Mouse (Mus musculus): ENCODE results near the gene Nop56. TPM values are rescaled to one million over a fixed set of nuclear protein-coding genes. Genes with fewer than 3 reads are reported as not detected.

Nop56 gene
- 557 and 630 TPM in 2 replicates for total RNA-seq (2017)

DNA sequence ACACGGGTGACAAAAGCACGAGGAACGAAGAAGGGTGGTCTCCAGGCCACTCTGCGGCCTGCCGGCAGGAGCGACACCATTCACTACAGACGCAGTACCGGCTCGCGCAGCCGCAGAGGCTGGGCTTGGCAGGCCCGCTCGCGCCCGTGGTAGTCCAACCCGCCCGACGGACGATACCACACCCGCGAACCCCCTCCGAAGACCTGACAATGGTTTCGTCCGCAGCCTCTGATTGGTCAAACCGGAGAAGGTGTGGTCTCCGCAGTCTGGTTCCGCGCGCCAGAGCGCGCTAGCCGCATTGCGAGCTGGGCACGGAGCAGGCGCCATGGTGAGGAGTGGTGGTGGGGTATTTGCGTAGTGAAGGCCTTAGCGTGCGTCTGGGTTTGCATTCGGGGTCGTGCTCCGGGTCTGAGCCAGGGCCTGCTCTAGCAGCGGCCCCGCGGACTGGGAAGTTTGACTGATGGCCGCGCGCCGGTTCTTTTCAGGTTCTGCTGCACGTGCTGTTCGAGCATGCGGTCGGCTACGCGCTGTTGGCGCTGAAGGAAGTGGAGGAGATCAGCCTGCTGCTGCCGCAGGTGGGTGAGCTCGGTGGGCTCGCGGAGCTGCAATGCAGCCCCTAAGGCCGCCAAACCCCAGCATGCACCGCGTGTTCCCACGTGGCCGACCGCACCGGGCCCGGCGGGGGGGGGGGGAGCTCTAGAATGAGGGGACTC lies at the start of gene Nop56:
TSS of gene Nop56 (plus strand) at position 282 of the 713 bp plus-strand sequence.
- ATAC-seq (replicated peaks; ENCODE audit: low read depth, poor library complexity, severe bottlenecking) = peak; percentile 94

DNA sequence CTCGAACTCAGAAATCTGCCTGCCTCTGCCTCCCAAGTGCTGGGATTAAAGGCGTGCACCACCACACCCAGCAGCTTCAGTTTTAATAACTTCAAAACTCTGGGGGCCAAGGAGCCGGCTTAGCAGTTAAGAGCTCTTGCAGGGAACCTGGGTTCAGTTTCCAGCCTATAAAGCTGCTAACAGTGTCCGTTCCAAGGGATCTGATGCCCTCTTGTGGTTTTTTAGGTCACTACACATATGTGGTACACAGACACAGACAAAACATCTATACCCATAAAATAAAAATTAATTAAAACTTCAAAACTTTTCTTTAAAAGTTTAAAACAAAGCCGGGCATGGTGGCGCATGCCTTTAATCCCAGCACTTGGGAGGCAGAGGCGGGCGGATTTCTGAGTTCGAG lies 27.3 kb upstream of the Nop56 start:
- peak; percentile 80 for ATAC-seq (replicated peaks; ENCODE audit: low read depth, poor library complexity, severe bottlenecking)

DNA sequence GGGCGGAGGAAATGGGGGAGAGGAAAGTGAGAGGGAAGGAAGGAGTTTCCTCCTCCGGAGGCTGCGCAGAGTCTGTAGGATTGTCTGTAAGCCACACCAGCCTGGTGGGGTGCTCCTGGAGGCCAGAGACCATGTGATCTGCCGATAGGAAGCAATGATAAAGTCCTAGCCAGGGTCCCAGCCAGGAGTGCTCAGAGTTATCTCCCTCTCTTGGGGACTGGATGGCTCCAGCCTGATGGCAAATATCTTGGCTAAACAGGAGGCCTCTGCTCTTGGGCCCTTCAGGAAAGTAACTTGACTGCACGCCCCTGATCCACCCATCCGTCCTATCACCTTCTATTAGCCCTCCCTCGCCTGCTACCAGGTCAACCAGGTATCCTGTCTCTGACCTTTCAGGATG lies 26.0 kb upstream of the Nop56 start:
- ATAC-seq (replicated peaks; ENCODE audit: low read depth, poor library complexity, severe bottlenecking) = no peak

DNA sequence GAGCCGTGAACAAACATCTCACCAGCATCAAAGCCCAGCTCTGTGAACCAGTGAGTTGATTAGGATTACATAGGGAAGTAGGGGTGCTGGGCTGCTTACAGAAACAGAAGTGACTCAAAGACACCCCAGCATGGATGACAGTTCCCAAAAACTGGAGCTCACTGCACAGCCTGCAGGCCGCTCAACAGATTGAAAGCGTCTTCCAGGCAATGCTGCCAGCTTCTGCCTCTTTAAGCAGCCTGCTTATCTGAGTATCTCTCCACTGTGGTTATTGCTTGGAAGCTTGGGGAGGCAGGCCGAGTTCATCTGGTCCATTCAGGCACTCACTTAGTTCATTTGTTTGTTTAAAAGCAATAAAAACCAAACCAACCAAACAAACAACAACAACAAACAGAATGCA lies 17.5 kb upstream of the Nop56 start:
- ATAC-seq (replicated peaks; ENCODE audit: low read depth, poor library complexity, severe bottlenecking) = peak; percentile 62

DNA sequence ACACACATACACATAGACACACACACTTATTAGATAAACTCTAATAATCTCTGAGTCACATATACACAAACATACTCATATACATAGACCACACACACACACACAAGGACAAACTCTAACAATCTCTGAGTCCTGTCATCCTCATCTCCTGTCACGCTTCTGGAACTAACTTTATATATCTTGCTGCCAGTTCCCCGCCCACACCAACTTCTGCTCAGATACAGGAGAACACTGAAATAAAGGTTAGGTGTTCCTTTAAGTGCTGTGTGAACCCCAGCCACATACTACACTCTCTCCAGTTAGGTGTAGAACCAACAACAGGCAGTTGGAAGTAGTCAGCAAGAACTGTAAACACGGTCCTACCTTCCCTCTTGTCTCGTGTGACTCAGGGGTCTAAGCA lies 13.4 kb upstream of the Nop56 start:
- ATAC-seq (replicated peaks; ENCODE audit: low read depth, poor library complexity, severe bottlenecking) = no peak

DNA sequence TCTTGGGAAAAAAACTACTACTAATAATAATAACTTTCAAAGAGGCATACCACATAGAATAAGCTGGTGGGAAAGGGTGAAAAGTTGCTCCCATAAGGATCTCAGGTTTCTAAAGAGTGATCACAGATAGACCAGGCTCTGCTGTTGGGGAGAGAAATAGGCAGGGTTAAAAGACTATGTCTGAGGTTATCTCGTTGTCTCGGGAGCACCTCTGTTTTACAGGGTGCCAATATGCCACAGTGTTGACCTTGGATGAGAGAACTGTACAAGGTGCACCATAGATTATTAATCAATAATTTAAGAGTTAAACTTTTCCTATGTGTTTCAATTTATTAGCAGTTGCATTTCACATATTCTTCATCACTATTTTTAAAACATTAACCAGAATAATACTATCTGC lies 12.3 kb upstream of the Nop56 start:
- ATAC-seq (replicated peaks; ENCODE audit: low read depth, poor library complexity, severe bottlenecking) = no peak

DNA sequence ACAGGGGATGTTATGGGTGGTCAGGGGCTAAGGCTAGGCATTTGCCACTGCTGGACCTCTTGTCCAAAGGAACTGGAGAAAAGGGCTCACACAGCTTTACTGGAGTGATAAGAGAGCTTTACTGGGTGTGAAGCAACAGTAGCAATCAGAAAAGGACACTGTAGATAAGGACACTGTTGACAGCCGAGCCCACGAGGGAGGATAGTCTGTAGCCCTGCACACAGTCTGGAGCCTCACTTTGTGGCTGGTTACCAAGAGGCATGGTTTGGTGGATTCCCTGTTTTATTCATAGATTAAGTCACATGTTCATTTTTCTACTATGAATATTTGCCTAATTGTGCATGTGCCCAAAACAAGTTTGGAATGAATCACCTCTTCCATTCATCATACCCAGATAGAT lies 11.8 kb upstream of the Nop56 start:
- peak; percentile 76 for ATAC-seq (replicated peaks; ENCODE audit: low read depth, poor library complexity, severe bottlenecking)

DNA sequence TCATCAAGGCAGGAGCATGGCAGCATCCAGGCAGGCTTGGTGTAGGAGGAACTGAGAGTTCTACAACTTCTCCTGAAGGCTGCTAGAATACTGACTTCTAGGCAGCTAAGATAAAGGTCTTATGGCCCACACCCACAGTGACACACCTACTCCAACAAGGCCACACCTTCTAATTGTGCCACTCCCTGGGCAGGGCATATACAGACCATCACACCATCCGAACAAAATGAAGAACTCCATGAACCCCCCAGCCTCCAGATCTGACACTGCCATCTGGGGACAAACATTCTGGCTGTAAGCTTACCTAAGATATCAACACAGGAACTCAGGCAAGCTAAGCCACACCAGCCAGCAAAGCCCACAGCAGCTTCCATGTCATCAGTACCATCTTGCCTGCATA lies 8.7 kb upstream of the Nop56 start:
- ATAC-seq (replicated peaks; ENCODE audit: low read depth, poor library complexity, severe bottlenecking) = peak; percentile 38; the same call in 1 of the 2 replicates

DNA sequence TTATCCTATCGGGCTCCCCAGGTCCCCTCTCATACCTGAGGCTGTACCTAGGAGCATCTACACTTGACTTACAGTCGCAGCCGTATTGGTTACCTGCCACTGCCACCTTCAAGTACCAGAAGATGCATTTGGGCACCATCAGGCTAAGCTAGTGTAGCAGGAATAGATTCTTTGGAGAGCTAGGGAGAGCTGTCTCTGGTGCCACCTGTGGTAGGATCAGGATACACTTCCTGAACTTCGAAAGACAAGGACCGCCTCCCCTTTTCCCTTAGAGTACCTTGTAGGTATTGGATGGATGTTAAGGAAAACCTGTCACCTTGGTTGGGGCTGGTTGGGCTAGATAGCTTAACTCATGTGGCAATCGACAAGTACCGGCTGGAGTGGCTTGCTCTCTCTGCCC lies 6.2 kb upstream of the Nop56 start:
- no peak for ATAC-seq (replicated peaks; ENCODE audit: low read depth, poor library complexity, severe bottlenecking)

DNA sequence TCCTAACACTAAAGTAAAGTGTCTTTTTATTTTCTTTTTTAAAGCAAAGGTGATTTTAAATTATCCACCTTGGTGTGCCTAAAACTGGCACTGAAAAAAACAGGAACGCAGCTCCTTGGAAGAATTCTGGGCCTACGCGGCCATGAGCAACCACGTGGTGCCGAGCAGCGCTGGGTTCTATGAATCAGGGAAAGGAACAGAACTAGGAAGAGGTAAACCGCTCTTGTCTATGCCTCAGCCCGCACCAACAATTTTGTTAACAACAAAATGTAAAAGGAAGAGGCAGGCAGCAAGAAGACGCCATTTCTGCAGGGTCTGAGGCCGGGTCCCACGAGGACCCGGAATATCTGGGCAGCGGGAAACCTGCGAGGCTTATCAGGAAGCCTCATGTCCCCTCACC lies 498 bp upstream of the Nop56 start:
- ATAC-seq (replicated peaks; ENCODE audit: low read depth, poor library complexity, severe bottlenecking) = no peak

DNA sequence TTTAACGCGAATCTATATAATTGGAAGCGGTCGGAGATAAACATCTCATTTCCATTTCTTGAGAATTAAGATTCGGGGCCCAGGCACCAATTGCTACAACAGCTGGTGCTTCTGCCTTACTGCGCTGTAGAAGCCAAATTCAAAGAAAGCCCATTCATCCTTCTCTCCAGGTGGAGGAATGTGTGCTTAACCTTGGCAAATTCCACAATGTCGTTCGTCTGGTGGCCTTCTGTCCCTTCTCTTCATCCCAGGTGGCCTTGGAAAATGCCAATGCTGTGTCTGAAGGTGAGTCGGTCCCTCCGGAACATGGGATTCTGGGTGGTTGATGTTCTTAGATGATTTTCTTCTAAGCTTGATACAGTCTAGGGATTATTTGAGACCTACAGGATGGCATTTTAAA lies 632 bp downstream of the Nop56 start:
- ATAC-seq (replicated peaks; ENCODE audit: low read depth, poor library complexity, severe bottlenecking) = no peak

DNA sequence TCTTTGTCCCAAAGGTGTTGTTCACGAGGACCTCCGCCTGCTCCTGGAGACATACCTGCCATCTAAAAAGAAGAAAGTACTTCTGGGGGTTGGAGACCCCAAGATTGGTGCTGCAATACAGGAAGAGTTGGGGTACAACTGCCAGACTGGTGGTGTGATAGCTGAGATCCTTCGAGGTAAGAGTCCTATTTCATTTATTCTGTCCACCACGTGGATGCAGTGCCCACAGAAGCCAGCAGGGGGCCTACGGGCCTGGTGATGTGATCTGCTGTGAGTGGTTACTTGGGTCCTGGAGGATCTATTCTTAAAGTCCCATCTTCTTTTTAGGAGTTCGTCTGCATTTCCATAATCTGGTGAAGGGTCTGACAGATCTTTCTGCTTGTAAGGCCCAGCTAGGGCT lies 1.4 kb downstream of the Nop56 start:
- ATAC-seq (replicated peaks; ENCODE audit: low read depth, poor library complexity, severe bottlenecking) = peak; percentile 36; the same call in 1 of the 2 replicates

DNA sequence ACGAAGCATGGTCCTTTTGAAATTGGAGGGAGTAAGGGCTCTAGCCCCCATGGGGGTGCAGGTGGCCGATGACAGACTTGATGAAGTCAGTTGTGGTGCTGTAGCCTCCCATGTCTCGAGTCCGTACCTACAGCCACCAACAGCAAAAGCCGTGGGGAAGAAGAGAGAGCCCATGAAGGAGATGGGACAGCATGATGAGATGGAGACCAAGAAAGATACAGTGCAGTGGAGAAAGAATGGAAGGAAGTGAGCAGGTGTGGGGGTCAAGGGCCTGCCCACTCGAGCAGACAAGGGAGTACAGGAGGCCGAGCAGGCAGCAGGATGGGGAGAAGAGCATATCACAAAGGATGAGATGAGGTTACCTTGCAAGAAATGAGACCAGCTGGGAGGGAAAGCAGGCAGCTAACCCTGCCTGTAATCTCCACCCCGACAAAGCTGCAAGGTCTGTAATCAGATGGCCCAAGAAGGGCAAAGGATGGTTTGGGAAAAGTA lies 5.4 kb downstream of the Nop56 start:
- ATAC-seq (replicated peaks; ENCODE audit: low read depth, poor library complexity, severe bottlenecking) = no peak

DNA sequence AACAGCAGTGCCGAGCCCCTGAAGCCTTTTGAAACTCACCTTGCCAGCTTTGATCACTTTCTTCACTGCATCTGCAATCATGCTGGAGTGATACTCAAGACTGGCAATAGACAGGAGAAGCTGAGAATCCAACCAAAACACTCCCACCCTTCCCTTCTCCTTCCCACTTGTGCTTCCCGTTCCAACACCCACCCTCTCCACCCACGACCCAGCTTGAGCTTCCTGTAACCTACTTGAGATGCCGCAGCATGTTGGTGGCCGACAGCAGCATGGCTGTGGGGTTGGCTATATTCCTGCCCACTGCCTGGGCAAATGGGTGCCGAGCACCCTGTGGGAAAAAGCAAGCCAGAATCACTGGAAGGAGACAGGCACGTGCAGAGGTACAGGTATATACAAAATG lies 6.0 kb downstream of the Nop56 start:
- ATAC-seq (replicated peaks; ENCODE audit: low read depth, poor library complexity, severe bottlenecking) = no peak

DNA sequence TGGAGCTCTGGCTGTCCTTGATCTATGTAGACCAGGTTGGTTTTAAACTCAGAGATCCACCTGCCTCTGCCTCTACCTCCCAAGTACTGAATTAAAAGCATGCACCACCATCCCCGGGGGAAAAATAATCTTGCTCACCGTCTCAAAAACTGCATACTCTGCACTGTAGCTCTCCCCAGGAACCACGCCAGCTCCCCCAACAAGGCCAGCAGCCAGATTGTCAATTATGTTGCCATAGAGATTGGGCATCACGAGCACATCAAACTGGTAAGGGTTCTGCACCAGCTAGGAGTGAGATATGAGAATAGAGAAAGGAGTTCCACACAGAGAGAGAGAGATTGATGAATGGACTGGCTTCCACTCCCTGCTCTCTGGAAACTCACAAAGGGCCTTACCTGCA lies 6.6 kb downstream of the Nop56 start:
- ATAC-seq (replicated peaks; ENCODE audit: low read depth, poor library complexity, severe bottlenecking) = no peak

DNA sequence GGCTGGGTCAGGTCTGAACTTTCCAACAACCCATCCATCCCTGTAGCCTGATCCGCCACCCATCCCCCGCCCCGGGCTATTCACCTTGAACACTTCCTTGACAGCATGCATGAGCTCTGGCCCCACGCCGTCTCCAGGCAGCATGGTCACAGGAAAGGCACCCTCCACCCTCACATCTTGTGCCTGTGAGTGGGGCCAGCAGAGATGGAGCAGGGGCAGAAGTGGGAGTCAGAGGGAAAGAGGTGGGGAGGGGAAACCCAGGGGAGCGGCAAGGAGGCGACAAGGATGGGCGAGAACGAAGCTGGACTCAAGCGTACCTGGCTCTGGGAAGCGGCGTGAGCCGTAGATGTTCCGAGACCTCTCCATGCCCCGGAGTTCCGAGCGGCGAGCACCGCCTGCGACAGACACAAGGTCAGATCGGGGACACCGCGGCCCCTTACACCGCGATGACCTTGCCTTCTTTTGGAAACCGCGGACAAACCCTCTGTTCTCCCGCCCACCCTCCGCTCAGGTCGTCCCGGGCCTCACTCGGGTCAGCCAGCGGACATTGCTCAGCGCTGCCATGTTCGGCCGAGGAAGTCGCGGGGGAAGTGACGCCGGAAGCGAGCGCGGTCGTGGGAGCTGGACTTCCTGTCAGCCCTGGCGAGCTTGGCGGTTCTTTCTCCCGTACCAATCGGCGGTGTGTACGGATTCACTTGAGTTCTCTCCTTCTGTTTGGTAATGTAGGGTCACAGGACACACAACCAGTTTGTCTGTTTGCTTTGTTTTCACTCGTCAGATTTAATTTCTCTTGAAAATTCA lies 9.8 kb downstream of the Nop56 start, which contains the start of gene Idh3b:
TSS of gene Idh3b (minus strand) at position 694 of the 801 bp plus-strand sequence.
- ATAC-seq (replicated peaks; ENCODE audit: low read depth, poor library complexity, severe bottlenecking) = peak; percentile 83

DNA sequence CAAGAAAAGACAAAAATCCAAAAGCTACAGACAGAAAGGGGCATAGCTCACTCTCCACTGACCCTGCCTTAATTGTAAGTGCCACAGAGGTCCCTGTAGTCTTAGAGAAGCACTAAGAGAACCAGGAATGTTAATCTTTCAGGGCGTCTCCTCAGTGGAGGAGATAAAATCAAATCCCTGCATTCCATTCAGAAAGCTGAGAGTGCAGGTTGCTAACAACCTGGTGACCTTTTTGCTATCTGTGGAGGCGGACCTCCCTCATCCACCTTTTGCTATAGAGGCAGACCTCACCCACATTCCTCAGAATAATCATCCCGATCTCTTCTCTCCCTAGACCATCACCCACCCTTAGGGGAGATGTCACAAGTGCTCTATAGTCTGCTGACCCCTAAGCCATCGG lies 14.9 kb downstream of the Nop56 start:
- no peak for ATAC-seq (replicated peaks; ENCODE audit: low read depth, poor library complexity, severe bottlenecking)

DNA sequence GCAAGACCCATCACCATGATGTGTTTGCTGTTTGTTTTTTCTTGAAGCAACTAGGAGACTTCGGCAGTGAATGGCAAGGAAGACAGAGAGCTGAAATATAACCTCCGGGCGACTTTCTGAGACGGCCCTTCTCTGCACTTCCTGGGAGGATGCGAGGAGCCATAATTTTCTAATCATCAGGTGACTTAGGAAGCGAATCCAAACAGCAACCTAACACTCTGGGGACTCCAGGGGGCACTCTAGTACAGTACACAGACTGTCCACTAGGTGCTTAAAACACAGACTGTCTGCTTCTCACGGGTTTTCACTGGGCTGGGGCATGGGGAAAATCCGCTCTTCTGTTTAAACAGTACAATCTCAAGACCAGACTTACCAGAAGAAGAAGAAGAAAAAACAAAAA lies 17.2 kb downstream of the Nop56 start:
- peak; percentile 78 for ATAC-seq (replicated peaks; ENCODE audit: low read depth, poor library complexity, severe bottlenecking)

DNA sequence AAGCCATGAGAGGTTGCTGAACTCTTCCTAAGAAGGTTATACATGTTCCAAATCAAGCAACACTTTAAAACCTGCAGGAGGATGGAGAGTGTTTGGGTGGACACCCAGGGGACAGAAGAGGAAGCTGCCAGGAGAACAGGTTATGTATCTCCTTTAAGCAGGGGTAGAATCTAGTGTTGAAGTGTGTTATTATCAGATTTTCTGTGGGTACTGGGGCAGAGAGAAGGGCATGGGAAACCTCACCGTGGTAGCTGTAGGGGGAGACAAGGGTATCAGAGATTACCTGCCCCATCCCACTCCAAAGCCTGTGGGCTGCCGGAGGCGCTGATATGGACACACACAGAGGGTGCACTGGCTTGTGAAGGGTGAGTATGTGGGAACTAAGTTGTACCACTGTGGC lies 18.8 kb downstream of the Nop56 start:
- ATAC-seq (replicated peaks; ENCODE audit: low read depth, poor library complexity, severe bottlenecking) = peak; percentile 24

DNA sequence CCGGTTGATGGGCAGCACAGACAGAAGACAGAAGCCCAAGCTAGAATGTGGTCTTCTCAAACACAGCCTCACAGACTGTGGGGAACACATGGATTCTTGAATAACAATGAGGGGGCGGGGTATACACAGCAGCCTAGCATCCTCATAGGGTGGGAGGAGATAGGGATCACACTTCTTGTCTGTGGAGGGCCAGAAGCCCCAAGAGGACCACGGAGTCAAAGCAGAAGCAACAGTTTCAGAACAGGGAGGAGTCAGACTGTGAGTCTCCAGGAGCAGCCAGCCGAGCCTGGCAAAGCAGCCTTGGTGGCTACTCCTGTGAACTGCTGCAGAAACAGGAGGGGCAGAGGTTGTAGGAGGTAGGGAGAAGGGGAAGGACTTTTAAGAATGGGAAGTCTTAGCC lies 19.3 kb downstream of the Nop56 start:
- ATAC-seq (replicated peaks; ENCODE audit: low read depth, poor library complexity, severe bottlenecking) = peak; percentile 54

DNA sequence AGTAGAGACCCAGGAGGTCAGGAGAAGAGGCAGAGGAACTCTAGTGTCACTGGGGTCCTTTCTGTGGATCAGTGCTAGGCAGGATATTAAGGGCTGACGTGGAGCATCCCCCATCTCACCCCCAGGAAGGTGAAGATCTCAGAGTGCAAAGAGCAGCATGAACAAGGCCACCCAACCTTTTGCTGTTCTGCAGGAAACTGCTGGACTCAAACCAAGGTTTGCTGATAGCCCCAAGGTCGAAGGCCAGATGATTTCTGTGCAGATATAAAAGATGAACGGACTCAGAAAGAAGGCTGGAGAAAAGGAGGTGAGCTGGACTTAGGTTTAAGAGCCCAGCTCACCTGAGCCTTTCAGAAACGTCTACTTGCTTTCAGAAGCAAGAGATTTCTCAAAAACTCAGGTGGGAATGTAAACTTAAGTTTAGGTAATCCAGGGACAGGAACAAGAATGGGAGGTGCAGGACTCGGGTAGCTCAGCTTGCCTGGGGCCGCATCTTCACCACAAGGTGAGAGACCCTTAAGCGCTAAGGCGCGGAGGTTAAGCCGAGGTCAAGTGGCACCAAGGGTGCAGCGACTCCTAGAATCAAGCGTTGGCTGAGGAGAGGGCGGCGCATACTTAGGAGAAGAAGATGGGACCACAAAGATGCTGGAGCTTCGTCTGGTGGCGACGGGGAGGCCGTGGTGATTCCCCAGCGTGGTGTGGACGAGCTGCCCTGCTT lies 20.1 kb downstream of the Nop56 start:
- ATAC-seq (replicated peaks; ENCODE audit: low read depth, poor library complexity, severe bottlenecking) = no peak
